Mouse (Mus musculus) liver, embryonic 14.5 days (tissue): ENCODE measurements around the gene Cdk8. TPM values are rescaled to one million over a fixed set of nuclear protein-coding genes. Genes with fewer than 3 reads are reported as not detected.
A peak's percentile ranks its signal among the peaks of the same experiment; 100 is the strongest.

Source experiments
- ATAC-seq: fragments of 200-750 bp; cut with Nextera tagmentation; 2 replicates; pipeline ENCODE4 v1.8.0; 2017; ENCODE audit warnings: moderate number of reproducible peaks, mild to moderate bottlenecking, moderate library complexity; ENCODE audit not compliant: insufficient read depth
- DNase-seq, 3 experiments: peaks; one replicate each; pipeline ENCODE4 v3.0.0-alpha.2; 2012 to 2013; ENCODE audit warnings: low read depth in 3 of 3, low spot score in 3 of 3
- H3K27ac ChIP-seq: fragments of 300-500 bp; sonication (generic); 2 replicates; pipeline ENCODE4 v1.5.1; 2014; ENCODE audit warnings: moderate library complexity, mild to moderate bottlenecking, control low read depth, inconsistent platforms
- H3K27me3 ChIP-seq: fragments of 300-500 bp; sonication (generic); 2 replicates; pipeline ENCODE4 v1.6.1; 2014; ENCODE audit warnings: mild to moderate bottlenecking, low read length, moderate library complexity; ENCODE audit not compliant: control insufficient read depth, insufficient read depth
- H3K36me3 ChIP-seq: fragments of 300-500 bp; sonication (generic); replicated peaks from 2 replicates; pipeline ENCODE4 v1.6.1; 2014; ENCODE audit warnings: low read depth; ENCODE audit not compliant: control insufficient read depth, insufficient read depth
- H3K4me1 ChIP-seq, 2 experiments: fragments of 200-500 bp in 1 of 2; fragments of 300-500 bp in 1 of 2; sonication (generic) in 1 of 2; replicated peaks; 2 replicates each; pipeline ENCODE4 v1.6.1; 2012 to 2014; ENCODE audit warnings: antibody characterized with exemption in 1 of 2, inconsistent platforms in 1 of 2, low read length in 1 of 2; ENCODE audit not compliant: control insufficient read depth in 2 of 2, insufficient read depth in 2 of 2
- H3K4me2 ChIP-seq: fragments of 300-500 bp; sonication (generic); 2 replicates; pipeline ENCODE4 v1.6.1; 2014; ENCODE audit warnings: low read depth, mild to moderate bottlenecking, control low read depth, moderate library complexity
- H3K4me3 ChIP-seq, 2 experiments: fragments of 200-500 bp in 1 of 2; fragments of 300-500 bp in 1 of 2; sonication (generic) in 1 of 2; 2 replicates each; pipeline ENCODE4 v1.5.1; 2012 to 2014; ENCODE audit warnings: low read depth in 2 of 2, low read length in 2 of 2, mild to moderate bottlenecking in 2 of 2, control low read depth in 1 of 2, inconsistent platforms in 1 of 2, moderate library complexity in 1 of 2; ENCODE audit not compliant: insufficient read depth in 1 of 2
- H3K9ac ChIP-seq: fragments of 300-500 bp; sonication (generic); replicated peaks from 2 replicates; pipeline ENCODE4 v1.6.1; 2014; ENCODE audit warnings: mild to moderate bottlenecking, control low read depth, moderate library complexity
- H3K9me3 ChIP-seq: fragments of 300-500 bp; sonication (generic); 2 replicates; pipeline ENCODE4 v1.6.1; 2016; ENCODE audit warnings: low read length, mixed read lengths; ENCODE audit not compliant: control insufficient read depth
- CTCF ChIP-seq: IDR thresholded peaks from 2 replicates; pipeline ENCODE4 v1.5.1; 2016; ENCODE audit warnings: antibody characterized with exemption, low read depth, control low read depth
- EP300 ChIP-seq: IDR thresholded peaks from 2 replicates; pipeline ENCODE4 v1.6.1; 2016; ENCODE audit warnings: antibody characterized with exemption, low read depth
- WGBS: fragments of 180-500 bp; shearing (Covaris S2); extraction: QIAGEN DNeasy Blood & Tissue Kit; methylation state at CpG from one replicate; pipeline ENCODE4 v1.1.7; 2014; ENCODE audit not compliant: insufficient replicate concordance; 5-methylcytosine and 5-hydroxymethylcytosine counted together
- polyA plus RNA-seq, 2 experiments: library from polyadenylated mRNA; depleted of rRNA in 1 of 2; stranded (reverse) in 1 of 2; unstranded in 1 of 2; fragments of >200 nt; fragmentation: Nextera tagmentation in 1 of 2; extraction: Ambion mirVana in 1 of 2; gene quantifications; 2 replicates each; pipeline versions ENCODE4 v1.2.1 to v1.2.3; 2012 to 2014

The Cdk8 gene
- polyA plus RNA-seq, 2 experiments = 25.8 to 42.5 TPM

DNA sequence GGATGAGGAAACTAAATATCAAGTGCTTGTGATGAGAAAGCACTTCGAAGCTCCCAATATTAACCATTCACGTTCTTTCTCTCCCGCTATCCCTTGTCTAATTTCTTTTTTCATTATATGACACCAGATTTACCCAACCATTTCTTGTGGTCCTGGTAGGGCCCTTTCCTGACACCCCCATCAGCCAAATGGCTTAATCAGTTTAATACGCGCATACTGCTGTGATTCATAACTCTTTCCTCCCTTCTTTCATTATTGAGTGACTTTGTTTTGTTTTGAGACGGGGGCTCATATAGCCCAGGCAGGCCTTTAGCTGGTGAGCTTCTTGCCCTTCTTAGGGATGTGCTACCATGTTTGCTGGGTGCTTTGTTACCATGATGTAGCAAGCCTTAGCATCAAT lies 9.3 kb upstream of the Cdk8 start:
- H3K36me3 ChIP-seq = peaks cover 8% of the 10 kb centered on the region; the same call in 1 of the 2 replicates
- ATAC-seq (no peak), DNase-seq (no peak)
- peak overlapping the region; percentile 93 for H3K4me2 ChIP-seq
- no peak for TF ChIP-seq EP300
- TF ChIP-seq CTCF = no peak
- H3K27ac ChIP-seq = peak overlapping the region; percentile 96
- peaks cover 4 to 6% of the 10 kb centered on the region in 2 experiments; a peak in 3 of 4 replicates for H3K4me1 ChIP-seq
- no peaks in the 10 kb centered on the region for H3K27me3 ChIP-seq
- WGBS = 33% methylated on average over 6 of the region's 6 CpGs
- peak overlapping the region; percentile 71 to 87 for H3K4me3 ChIP-seq
- peak overlapping the region; percentile 96 for H3K9ac ChIP-seq
- no peaks in the 10 kb centered on the region for H3K9me3 ChIP-seq

DNA sequence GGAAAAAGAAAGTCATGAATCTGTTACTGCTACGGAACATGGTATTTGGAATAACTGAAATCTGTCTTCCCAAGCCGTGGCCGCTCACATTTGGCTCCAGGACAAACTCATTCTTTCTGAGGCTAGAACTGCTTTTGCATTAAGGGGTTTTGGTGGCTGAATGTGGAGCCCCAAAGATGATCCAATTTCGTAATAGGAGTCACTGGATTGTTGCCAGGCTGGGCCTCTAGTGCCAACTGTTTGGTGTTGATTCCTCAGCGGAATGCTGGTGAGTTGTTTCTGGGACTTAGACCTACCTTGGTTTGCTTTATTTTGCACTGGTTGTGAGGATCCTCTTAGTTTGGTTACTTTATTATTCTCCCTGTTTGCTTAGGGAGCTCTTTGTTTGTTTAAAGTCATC lies 7.2 kb upstream of the Cdk8 start:
- H3K27ac ChIP-seq = no peak overlapping the region
- no peaks in the 10 kb centered on the region for H3K9me3 ChIP-seq
- TF ChIP-seq EP300 (no peak), CTCF (no peak)
- H3K4me3 ChIP-seq = no peak overlapping the region
- no peak for DNase-seq
- no peak for ATAC-seq
- no peak overlapping the region for H3K9ac ChIP-seq
- no peaks in the 10 kb centered on the region; the same call in 1 of the 2 replicates for H3K36me3 ChIP-seq
- 80% methylated on average over 5 of the region's 5 CpGs for WGBS
- H3K4me2 ChIP-seq = no peak overlapping the region
- H3K4me1 ChIP-seq = peaks cover 4 to 6% of the 10 kb centered on the region in 2 experiments; a peak in 3 of 4 replicates
- no peaks in the 10 kb centered on the region for H3K27me3 ChIP-seq

DNA sequence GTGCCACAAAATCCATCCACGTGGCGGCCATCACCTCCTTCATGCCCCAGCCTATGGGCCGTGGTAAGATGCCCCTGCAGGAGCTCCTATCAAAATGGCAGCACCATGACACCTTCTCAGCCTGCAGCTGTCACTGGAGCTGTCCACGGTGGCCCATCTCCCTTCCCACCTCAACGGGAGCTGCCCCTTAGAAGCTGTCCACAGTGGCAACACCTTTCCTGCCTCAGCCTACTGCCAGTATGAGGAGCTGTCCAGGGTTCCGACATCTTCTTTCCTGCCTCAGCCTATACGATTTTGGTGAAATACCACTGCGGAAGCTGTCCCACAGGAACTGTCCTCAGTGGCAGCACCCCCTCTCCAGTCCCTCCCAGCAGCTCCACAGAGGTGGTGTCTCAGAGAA lies 3.5 kb upstream of the Cdk8 start:
- H3K27ac ChIP-seq = no peak overlapping the region
- 73% methylated on average over 8 of the region's 8 CpGs for WGBS
- H3K9ac ChIP-seq = no peak overlapping the region
- no peak overlapping the region for H3K4me3 ChIP-seq
- no peaks in the 10 kb centered on the region for H3K9me3 ChIP-seq
- no peak for ATAC-seq
- no peak overlapping the region for H3K4me2 ChIP-seq
- no peaks in the 10 kb centered on the region for H3K36me3 ChIP-seq
- H3K4me1 ChIP-seq = 0 out of 4 replicates have a peak, but pooled peaks cover 0 to 2% of the 10 kb centered on the region in 2 experiments
- DNase-seq = no peak
- TF ChIP-seq EP300 (no peak), CTCF (no peak)
- no peaks in the 10 kb centered on the region for H3K27me3 ChIP-seq

DNA sequence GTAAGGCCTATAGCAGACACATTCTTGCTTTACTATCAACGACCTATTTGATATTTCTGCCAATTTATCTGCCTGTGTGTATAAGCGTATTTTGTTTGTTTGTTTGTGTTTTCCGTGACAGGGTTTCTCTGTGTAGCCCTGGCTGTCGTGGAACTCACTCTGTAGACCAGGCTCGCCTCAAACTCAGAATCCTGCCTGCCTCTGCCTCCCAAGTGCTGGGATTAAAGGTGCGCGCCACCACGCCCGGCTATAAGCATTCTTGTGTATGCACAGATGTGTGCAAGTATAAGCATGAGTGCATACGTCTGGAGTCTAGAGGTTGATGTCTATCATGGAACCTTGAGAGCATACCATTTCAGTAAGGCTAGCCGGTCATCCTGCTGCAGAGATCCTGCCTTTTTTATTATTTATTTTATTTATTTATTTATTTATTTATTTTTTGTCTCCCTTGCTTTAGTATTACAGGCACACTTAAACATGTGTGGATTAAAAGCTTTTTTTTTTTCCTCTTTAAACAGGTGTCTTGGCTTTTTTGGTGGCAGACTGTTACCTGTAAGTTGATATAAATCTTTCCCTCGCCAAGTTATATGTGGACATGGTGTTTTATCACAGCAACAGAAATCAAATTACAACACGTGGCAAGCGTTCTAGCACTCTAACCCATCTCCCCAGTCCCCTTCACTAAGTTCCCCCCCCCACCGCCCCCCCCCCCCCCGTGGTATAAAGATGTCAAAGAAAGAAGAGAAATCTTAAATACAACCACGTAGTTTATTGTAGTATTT lies 970 bp upstream of the Cdk8 start:
- H3K27ac ChIP-seq = peak overlapping the region; percentile 73; the same call in 1 of the 2 replicates
- H3K27me3 ChIP-seq = no peaks in the 10 kb centered on the region
- H3K9me3 ChIP-seq = no peaks in the 10 kb centered on the region
- H3K4me2 ChIP-seq = peak overlapping the region; percentile 93
- H3K9ac ChIP-seq = peak overlapping the region; percentile 89
- WGBS = 49% methylated on average over 17 of the region's 17 CpGs
- peak overlapping the region; percentile 85 to 98; a peak in 3 of 4 replicates for H3K4me3 ChIP-seq
- no peak for TF ChIP-seq CTCF
- peaks cover 12 to 15% of the 10 kb centered on the region in 2 experiments for H3K4me1 ChIP-seq
- no peak for ATAC-seq
- no peak for DNase-seq
- H3K36me3 ChIP-seq = no peaks in the 10 kb centered on the region; the same call in 1 of the 2 replicates

DNA sequence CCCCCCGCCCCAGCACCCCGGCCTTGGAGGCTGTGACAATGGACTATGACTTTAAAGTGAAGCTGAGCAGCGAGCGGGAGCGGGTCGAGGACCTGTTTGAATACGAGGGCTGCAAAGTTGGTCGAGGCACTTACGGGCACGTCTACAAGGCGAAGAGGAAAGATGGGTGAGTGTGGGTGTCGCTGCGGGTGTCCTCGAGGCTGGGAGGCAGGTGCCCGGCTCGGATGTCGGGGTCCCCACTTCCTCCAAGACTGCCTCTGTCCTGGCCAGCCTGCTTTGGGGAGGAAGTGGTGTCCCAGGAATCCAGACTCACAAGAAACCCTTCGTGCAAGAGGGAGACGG lies 596 bp downstream of the Cdk8 start:
- Histone ChIP-seq H3K4me3 (peak overlapping the region; percentile 85 to 98), H3K9ac (peak overlapping the region; percentile 89), H3K9me3 (no peaks in the 10 kb centered on the region), H3K4me2 (peak overlapping the region; percentile 93), H3K27ac (peak overlapping the region; percentile 73), H3K36me3 (peaks cover 5% of the 10 kb centered on the region), H3K4me1 (peaks cover 25 to 26% of the 10 kb centered on the region in 2 experiments), H3K27me3 (no peaks in the 10 kb centered on the region)
- TF ChIP-seq CTCF (no peak), EP300 (no peak)
- ATAC-seq (peak; percentile 31), DNase-seq (no peak)
- WGBS = 0% methylated on average over 19 of the region's 19 CpGs
